Mouse (Mus musculus) c-Kit-positive CD71-positive TER-119-positive erythroid progenitor cells, embryonic 14.5 days (primary cell): ENCODE data around the gene Mafk.

Experiments used
- DNase-seq: peaks from one replicate; pipeline ENCODE4 v3.0.0-alpha.2; 2013; ENCODE audit warnings: low spot score

Gene Mafk

GRCm38 (mm10) chr5:139818801-139819200 lies 27.5 kb downstream of the Mafk start:
- peak; percentile 83 for DNase-seq

GRCm38 (mm10) chr5:139819538-139820181 lies 28.3 kb downstream of the Mafk start, which contains the start of gene Tmem184a:
TSS of gene Tmem184a (minus strand) at chr5:139819917.
- DNase-seq = no peak

DNA sequence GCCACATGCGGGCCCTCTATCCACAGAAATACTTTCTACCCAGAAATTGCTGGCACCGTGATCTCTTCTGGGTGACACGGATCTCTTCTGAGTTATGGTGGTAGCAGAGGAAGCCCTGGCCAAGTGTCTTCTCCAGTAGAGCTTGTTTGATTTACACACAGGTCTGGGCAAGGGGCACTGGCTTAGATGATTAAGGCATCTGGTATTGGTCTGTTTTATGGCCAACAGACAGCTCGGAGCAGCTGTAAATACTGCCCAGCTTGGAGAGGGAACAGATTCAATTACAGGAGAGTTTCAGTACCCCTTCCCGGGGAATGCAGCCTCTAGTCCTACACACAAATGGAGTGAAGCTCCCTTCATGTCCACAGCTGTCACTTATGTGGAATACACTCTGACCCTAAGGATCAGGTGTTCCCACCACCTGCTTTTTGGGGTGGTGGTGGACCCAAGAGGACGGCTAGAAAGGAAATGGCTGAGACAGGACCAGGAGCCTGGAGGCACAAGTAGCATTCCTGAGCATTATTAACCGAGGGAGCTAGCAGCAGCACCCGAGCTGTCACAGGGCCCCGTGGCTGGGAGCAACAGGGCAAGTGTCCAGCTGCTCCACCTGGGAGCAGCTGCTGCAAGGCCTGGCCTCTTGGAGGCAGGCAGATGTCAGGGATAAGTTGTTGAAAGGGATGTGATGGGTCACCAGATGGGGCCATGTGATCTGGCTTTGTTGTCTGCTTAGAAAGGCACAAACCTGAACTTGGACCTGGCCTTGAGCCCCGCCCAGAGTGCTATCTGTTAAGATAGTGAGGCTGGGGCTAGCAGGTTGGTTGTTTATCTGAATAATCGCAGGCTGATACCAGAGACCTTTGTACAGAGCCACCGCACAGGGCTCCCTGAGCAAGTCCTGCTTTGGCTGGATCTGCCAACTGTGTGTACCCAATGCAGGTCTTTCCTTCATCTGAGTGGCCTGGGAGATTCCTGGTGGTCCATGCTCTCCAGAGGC lies 30.4 kb downstream of the Mafk start:
- DNase-seq = no peak

GRCm38 (mm10) chr5:139824531-139824930 lies 33.2 kb downstream of the Mafk start:
- DNase-seq = no peak

GRCm38 (mm10) chr5:139825947-139826346 lies 34.6 kb downstream of the Mafk start:
- no peak for DNase-seq

- peak; percentile 86 for DNase-seq
These were observed 35.2 kb downstream of the Mafk start, which contains the start of the genes Gm26938 and Psmg3 for GRCm38 (mm10) chr5:139826357-139827055. TSS of gene Gm26938 (minus strand) at chr5:139826407. TSS of gene Psmg3 (minus strand) at chr5:139826885.

DNA sequence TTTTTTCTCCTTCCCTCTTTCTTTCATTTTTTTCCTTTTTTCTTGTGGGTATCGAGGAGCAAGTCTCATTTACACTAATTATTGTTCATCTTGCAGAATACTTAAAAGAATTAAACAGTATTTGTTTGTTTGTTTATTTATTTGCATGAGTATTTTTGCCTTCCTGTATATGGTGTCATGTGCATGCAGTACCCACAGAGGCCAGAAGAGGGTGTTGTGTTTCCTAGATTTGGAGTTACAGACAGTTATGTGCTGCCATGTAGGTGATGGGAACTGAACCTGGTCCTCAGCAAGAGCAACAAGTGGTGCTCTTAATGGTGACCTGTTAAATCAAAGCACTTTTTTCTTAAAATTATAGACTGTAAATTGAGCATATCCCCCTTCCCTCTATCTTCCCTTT lies 36.3 kb downstream of the Mafk start:
- no peak for DNase-seq

- DNase-seq = no peak
These were observed 38.1 kb downstream of the Mafk start for GRCm38 (mm10) chr5:139829384-139829783.

DNA sequence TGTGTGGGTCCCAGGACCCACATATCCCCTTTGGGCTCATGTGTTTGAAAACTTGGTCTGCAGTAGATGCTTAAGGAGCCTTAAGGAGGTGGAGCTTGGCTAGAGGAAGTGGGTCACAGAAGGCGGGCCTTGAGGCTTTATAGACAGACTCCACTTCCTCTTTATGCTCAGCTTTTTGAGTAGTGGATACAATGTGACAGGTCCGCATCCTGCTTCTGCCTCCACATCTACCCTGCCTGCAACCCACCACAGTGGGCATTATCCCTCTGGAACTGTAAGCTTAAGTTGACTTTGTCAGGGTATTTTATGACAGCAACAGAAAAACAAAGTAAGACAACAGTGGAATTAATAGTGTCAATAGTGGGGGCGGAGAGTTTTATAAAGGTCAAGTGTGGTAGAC lies 39.4 kb downstream of the Mafk start:
- no peak for DNase-seq

DNA sequence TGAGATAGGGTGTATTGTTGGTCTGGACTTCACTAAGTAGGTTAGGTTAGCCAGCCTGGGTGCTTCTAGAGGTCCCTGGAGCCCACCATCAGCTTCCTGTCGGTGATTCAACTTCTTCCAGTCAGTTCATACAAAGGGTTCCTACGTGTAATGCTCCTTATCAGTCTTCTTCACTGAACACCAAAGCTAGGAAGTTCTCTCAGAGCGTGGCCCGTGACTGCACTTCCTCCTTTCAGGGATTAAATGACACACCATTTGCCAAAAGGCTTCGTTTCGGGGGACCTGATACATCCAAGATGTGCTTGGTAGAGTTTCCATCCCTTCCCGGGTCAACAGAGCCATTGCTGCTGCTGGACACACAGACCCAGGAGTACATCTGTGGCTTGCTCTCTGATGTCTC lies 40.8 kb downstream of the Mafk start:
- DNase-seq = no peak

GRCm38 (mm10) chr5:139835706-139836105 lies 44.4 kb downstream of the Mafk start:
- DNase-seq = no peak

GRCm38 (mm10) chr5:139838476-139838892 lies 47.2 kb downstream of the Mafk start:
- DNase-seq = no peak

- DNase-seq = no peak
These were observed 47.8 kb downstream of the Mafk start for GRCm38 (mm10) chr5:139839142-139839541.

DNA sequence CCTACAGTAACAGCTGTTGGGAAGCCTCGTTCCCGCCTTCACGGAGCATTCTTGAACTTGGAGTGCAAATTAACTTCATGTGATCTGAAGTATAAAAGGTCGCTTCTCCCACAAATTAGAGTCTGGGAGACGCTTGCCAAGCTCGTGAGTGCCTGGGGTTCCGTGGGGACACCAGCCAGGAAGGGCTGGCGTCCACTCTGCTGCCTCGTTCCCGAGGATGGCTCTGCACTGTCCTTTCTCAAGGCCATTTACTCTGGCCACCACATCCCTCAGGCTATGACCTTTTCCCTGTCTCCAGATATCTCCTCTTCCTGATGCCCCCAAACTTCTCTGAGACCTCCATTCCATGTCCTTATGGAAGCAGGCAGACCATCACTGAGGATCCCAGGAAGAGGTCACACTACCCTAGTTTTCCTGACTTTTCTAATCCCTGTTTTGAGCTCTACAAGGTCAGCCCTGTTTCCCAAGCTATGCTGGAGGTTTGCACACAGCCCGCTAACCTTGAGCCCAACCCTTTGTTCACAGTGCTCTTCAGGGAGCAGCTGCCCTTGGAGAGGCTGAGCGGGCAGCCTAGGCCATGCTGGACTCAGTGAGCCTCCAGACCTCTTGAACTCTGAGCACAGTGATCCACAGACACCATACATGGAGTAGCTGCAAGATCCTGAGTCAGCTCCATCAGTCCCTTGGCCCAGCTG lies 58.5 kb downstream of the Mafk start:
- no peak for DNase-seq
